Mouse (Mus musculus): ENCODE results near the gene Nckap5. TPM values are rescaled to one million over a fixed set of nuclear protein-coding genes. Genes with fewer than 3 reads are reported as not detected.

Gene Nckap5
- total RNA-seq, 2 experiments from 2014 or later: 9.6 to 13.1 TPM

- DNase-seq: no peak
- intact Hi-C loops (cut with DNase I): no loop called here
Observed at GRCm38 (mm10) chr1:126573714-126574113, 256.9 kb downstream of the Nckap5 start.

DNA sequence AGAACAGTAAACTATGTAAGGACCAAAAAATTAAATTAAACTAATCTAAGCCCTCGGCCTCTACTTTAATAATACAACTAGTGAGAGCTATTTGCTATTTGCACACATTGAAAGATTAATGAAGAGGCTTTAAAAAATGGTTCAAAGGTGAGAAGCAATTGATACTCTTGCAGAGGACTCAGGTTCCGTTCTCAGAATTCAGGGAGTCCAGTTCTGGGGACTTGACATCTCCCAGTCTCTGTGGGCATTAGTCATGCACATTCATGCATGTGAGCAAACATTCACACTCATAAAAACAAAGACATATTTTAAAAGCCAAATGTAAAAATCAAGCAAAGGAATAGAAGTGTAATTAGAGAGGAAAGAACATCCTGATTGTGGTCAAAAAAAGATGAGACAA is 257.5 kb downstream of the Nckap5 start:
- DNase-seq: no peak
- intact Hi-C loops (cut with DNase I): no loop called here

DNA sequence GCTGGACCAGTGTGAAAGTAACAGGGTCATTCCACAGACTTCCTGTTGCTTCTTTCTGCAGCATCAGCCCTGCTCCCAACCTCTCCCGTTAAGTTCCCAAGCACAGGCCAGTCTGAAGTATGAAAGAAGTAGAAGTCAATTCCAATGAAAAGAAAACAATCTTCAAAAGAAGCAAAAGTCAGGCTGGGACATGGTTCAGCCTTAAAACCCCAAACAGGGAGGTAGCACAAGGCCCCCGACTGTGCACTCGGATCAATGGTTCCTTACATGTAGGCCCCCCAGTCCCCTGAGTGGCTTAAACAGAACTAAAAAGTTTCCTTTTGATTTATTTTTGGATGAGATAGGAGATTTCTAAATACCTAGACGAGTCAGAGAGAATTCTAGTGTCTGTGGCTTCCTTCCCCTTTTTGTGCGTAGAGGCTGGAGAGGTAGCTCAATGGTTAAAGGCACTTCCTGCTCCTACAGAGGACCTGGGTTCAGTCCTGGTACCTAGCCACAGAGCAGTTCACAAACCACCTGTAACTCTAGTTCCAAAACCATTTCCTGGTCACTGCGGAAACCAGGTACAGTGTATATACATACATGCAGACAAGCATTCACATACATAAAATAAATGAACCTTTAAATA is 260.9 kb downstream of the Nckap5 start:
- intact Hi-C loops (cut with DNase I): no loop called here
- no peak for DNase-seq

DNA sequence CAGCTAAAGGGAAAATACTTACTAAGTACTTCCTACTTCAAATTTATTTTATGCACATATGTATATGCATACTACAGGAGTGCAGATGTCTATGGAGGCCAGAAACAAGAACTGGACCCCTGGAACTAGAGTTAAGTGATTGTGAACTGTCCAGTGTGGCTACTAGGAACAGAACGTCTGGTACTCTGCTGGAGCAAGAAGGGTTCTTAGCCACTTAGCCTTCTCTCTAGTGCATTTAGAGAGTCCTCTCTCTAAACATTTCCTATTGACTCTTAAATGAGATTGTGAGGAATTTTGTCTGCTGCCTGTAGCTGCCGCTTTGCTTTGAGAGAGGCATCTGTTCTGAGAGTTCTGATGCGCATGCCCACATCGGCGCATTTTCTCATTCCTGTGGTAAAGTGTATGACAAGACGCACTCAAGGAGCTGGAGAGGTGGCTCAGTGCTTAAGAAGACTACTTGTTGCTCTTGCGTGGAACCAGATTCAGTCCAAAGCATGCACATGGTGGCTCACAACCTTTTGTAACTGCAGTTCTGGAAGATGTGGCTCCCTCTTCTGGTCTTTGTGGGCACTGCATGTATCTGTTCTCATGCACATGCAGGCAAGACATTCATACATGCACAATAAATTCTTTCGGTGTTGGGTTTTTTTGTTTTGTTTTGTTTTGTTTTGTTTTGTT is 261.9 kb downstream of the Nckap5 start:
- DNase-seq: peak; percentile 16 to 25
- intact Hi-C loops (cut with DNase I): no loop called here

GRCm38 (mm10) chr1:126565151-126565725 is 265.4 kb downstream of the Nckap5 start:
- DNase-seq: no peak
- intact Hi-C loops (cut with DNase I): no loop called here

DNA sequence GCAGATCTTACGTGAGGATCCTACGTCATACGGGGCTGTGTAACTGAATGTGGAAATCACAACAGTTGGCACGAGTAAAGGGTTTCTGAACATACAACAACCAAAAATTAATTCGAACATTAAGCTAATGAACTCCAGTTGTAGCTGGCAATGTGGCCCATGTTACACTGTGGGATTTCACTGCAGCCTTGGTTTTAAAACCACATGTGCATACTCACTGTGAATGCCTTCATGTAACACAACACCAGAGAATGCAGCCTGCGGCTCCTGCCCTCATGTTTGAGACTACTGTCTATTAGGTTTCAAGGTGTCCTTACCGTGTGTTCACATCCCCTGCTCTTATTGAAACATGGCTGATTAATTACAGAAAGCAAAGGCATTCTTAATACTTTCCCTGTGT is 269.7 kb downstream of the Nckap5 start:
- no peak for DNase-seq
- intact Hi-C loops (cut with DNase I): no loop called here

DNA sequence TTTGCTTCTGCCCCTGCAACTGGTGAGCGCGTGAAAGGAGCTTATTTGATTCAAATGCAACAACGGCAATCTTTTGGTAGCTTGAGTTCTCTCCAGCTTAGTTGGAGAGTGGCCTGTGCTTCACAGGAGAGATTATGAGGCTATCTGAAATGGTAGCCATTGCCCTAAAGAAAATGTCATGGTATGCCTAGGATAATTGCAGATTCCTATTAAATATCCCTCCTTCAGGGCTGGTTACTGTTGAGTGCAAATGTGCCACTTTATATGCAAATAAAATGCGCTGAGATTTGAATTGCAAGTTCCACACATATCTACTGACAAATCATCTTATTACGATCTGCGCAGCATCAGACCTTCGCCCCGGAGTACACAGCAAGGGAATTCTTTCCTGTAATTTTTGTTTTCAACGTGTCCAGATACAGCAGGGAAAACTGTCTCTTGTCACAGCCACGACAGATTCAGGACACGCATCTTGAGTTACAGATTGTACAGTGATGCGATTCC is 272.8 kb downstream of the Nckap5 start:
- no peak for DNase-seq
- intact Hi-C loops (cut with DNase I): no loop called here

- DNase-seq: no peak
- intact Hi-C loops (cut with DNase I): no loop called here
Observed at GRCm38 (mm10) chr1:126547979-126548378, 282.6 kb downstream of the Nckap5 start.

DNA sequence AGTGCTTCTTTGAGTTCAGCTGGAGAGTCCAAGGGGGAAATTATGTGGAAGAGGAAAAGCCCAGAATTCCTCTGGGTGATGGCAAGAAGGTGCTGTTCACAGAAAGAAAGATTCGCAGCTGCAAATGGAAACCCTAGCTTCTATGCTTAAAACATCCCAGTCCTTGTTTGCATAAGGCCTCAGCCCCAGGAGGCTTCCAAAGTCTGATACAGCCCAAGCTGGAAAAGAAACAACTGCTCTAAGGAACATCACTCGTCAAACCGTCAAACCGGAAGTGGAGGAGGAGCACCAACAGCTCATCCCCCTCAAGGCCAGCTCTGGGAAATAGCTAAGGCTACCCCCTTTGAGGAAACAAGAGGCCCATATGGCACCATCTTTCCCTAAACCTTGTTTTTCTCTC is 286.1 kb downstream of the Nckap5 start:
- intact Hi-C loops (cut with DNase I): no loop called here
- DNase-seq: no peak

GRCm38 (mm10) chr1:126537223-126537757 is 293.3 kb downstream of the Nckap5 start:
- no peak for DNase-seq
- intact Hi-C loops (cut with DNase I): no loop called here

- intact Hi-C loops (cut with DNase I): no loop called here
- no peak for DNase-seq
Observed at GRCm38 (mm10) chr1:126535527-126535926, 295.1 kb downstream of the Nckap5 start.

- intact Hi-C loops (cut with DNase I): no loop called here
- DNase-seq: no peak
Observed at GRCm38 (mm10) chr1:126534046-126534445, 296.6 kb downstream of the Nckap5 start.

- DNase-seq: no peak
- intact Hi-C loops (cut with DNase I): no loop called here
Observed at GRCm38 (mm10) chr1:126528043-126528598, 302.5 kb downstream of the Nckap5 start.

DNA sequence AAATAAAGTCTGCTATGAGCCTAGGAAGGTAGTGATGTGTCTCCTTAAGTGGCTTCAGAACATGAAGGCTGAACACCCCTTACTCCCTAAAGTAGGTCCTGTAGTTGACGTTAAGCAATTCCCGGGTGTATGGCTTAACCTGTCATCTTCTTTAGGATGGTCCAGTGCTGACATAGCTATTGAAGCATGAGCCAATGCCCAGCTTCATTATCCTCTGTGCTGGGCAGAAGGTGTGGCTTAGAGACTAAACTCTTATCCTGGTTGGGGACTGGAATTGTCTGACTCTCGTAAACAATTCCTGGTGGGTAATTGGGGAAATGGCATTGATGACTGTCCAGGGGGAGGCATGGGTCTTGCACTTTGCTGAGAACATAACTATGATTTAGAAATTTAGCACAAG is 312.5 kb downstream of the Nckap5 start:
- intact Hi-C loops (cut with DNase I): no loop called here
- DNase-seq: no peak

GRCm38 (mm10) chr1:126517427-126517826 is 313.2 kb downstream of the Nckap5 start:
- DNase-seq: no peak
- intact Hi-C loops (cut with DNase I): no loop called here

- DNase-seq: no peak
- intact Hi-C loops (cut with DNase I): no loop called here
Observed at GRCm38 (mm10) chr1:126515054-126515756, 315.4 kb downstream of the Nckap5 start.

- intact Hi-C loops (cut with DNase I): no loop called here
- DNase-seq: no peak
Observed at GRCm38 (mm10) chr1:126511835-126512445, 318.7 kb downstream of the Nckap5 start.

DNA sequence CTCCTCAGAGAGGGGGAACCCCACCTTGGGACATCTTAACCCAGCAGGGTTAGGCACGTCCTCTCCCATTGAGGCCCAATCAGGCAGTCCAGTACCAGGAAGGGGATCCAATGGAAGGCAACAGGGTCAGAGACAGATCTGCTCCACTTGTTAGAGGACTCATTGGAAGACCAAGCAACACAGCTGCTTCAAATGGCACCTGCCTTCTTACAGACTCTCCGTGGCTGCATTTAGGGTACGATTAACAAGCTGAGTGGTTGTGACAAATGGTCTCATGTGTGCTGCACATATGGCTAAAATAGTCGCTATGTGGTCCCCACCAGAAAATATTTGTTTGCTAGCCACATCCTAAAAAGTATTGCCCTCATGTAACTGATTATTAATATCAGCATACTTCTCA is 325.9 kb downstream of the Nckap5 start:
- intact Hi-C loops (cut with DNase I): no loop called here
- DNase-seq: no peak

- intact Hi-C loops (cut with DNase I): no loop called here
- DNase-seq: no peak
Observed at GRCm38 (mm10) chr1:126502741-126503140, 327.9 kb downstream of the Nckap5 start.

DNA sequence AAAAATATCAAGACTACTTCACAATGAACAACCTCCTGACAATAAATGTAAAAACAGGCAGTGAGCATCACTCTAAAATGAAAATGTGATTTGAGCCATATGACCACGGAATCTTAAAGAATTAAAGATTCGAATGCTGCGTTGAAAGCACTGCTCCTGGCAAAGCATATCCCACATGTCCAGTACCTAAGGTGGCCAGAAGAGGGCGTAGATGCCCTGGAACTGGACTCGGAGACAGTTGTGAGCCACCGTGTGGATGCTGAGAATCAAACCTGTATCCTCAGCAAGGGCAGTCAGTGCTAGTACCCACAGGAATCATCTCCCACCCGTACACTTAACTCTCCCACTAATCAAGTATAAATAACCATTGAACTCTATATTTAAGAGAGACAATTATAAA is 333.9 kb downstream of the Nckap5 start:
- DNase-seq: no peak
- intact Hi-C loops (cut with DNase I): no loop called here

Data from heart, postnatal 14 days (tissue).